Mouse (Mus musculus): ENCODE measurements around the gene Tns3. TPM values are rescaled to one million over a fixed set of nuclear protein-coding genes. Genes with fewer than 3 reads are reported as not detected.

Tns3 gene
- polyA plus RNA-seq, 1 experiment from 2014 or later: 45.3 TPM

DNA sequence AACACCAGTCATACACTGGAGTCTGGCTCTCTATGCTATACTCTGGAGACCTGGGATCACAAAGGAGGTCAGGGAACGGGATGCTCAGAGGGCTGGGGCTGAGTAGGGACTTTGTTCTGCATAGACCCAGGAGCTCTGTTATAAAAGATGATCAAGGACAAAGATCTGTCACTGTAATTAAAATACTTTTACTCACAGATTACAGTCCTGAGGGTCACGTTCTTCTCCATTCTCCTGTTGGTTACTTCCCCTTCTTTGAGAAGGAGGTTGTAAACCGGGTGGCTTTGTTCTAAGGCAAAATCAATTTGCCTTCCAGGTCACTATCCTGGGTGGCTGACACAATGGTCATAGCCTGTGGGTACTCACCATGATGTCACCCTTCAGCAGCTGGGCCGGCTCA, 133.8 kb downstream of the Tns3 start:
- Histone ChIP-seq H3K4me2 (replicated peaks) (no peak overlapping the region), H3K36me3 (peaks cover 91% of the 10 kb centered on the region), H3K4me1 (no peaks in the 10 kb centered on the region), H3K9me3 (no peaks in the 10 kb centered on the region), H3K27ac (no peak overlapping the region), H3K4me3 (no peak overlapping the region), H3K27me3 (no peaks in the 10 kb centered on the region), H3K9ac (no peak overlapping the region)
- WGBS: 76% methylated on average over 4 of the region's 4 CpGs
- no peak for ATAC-seq (ENCODE audit: low FRiP score, low read depth)

DNA sequence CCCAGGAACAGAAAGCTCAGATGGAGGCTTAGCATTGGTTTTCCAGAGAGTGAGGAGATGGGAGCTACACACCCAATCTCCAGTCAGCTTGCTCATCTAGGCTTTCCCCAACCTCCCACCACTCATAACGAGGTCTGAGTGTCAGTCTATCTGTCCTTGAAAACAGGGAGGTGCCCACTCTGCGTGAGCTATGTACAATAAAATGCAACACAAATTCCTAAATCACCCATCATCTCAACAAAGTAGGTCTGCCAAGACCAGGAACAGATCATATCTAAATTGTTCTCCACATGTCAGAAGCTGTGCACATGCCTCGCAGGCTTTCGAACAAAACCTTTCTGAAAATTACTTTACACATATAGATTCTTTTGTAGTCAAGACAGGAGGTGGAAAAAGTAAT, 134.3 kb downstream of the Tns3 start:
- 93% methylated on average over 4 of the region's 4 CpGs for WGBS
- Histone ChIP-seq H3K9ac (no peak overlapping the region), H3K4me2 (replicated peaks) (no peak overlapping the region), H3K27me3 (no peaks in the 10 kb centered on the region), H3K4me1 (no peaks in the 10 kb centered on the region), H3K36me3 (peaks cover 90% of the 10 kb centered on the region), H3K27ac (no peak overlapping the region), H3K4me3 (no peak overlapping the region), H3K9me3 (no peaks in the 10 kb centered on the region)
- no peak for ATAC-seq (ENCODE audit: low FRiP score, low read depth)

DNA sequence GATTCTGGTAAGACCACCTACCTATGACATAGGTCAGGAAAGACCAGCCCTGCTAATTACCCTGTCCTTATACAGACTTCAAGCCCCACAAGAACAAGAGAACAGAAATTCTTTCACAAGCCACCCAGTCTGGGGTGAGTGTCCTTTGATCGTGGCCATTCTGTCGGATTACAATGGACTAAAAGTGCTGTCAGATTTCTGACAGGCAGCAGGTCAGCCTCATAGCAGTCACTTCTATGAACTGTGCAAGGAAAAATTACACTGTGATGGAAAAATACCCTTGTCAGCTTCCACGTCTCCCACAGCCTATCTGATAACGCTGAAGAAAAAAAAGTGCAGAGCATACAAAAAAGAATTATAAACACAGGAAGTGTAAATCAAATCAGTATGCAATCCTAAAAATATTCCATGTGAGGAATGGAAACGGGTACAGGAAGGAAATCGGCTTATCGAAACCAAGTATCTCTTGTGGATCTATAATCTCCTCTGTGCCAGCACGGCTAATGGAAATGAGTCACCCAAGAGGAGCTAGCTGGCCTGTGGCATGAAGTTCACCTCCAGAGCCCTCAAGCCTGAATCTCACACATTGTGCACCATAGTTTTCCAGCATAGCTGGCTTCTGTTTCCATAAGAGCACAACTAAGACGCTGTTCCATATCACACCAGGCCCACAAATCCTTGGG, 138.7 kb downstream of the Tns3 start:
- WGBS: 82% methylated on average over 9 of the region's 9 CpGs
- Histone ChIP-seq H3K4me3 (no peak overlapping the region), H3K9me3 (no peaks in the 10 kb centered on the region), H3K27ac (peak overlapping the region; percentile 10; the same call in 1 of the 2 replicates), H3K4me1 (peaks cover 17% of the 10 kb centered on the region), H3K4me2 (replicated peaks) (no peak overlapping the region), H3K9ac (no peak overlapping the region), H3K36me3 (peaks cover 94% of the 10 kb centered on the region), H3K27me3 (no peaks in the 10 kb centered on the region)
- ATAC-seq (ENCODE audit: low FRiP score, low read depth): no peak

DNA sequence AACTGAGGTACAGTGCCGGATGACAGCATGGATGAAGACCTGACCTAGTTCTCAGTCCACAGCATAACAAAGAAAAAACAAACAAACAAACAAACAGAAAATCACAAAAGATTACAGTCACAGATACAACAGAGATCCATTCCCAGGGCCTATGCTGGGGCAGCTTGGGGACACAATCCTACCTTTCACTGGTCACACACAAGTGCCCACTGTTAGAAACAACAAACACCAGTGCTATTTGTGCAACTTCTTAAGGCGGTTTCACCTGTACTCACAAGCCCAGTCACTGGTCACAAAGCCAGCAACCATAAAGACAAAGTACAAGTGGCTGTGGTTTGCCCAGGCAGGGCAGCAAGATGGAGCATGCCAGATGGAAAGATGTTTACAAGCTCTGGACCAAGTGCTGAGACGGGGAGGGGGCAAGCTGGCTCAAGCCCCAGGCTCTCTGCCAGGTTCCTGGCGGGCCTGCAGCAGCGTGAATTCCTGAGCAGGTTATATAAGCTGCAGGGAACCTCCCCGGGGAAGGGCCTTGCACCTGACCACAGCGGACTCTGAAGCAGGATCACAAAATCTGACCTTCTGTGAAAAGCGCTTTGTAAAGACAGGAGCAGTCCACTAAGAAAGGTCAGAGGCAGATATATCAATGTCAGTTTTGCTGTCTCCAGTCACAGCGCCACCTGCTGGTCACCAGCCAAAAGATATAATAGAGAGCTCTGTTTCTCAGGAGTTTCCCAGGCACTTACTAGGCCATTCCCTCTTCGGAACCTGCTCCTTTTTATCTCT, 140.8 kb downstream of the Tns3 start:
- peaks cover 94% of the 10 kb centered on the region for H3K36me3 ChIP-seq
- 29% methylated on average over 10 of the region's 10 CpGs for WGBS
- peak overlapping the region; percentile 7; the same call in 1 of the 2 replicates for H3K27ac ChIP-seq
- H3K4me3 ChIP-seq: no peak overlapping the region
- H3K27me3 ChIP-seq: no peaks in the 10 kb centered on the region
- H3K9me3 ChIP-seq: no peaks in the 10 kb centered on the region
- peak; percentile 68; the same call in 1 of the 2 replicates for ATAC-seq (ENCODE audit: low FRiP score, low read depth)
- no peak overlapping the region for H3K9ac ChIP-seq
- no peak overlapping the region for H3K4me2 ChIP-seq (replicated peaks)
- H3K4me1 ChIP-seq: peaks cover 17% of the 10 kb centered on the region

DNA sequence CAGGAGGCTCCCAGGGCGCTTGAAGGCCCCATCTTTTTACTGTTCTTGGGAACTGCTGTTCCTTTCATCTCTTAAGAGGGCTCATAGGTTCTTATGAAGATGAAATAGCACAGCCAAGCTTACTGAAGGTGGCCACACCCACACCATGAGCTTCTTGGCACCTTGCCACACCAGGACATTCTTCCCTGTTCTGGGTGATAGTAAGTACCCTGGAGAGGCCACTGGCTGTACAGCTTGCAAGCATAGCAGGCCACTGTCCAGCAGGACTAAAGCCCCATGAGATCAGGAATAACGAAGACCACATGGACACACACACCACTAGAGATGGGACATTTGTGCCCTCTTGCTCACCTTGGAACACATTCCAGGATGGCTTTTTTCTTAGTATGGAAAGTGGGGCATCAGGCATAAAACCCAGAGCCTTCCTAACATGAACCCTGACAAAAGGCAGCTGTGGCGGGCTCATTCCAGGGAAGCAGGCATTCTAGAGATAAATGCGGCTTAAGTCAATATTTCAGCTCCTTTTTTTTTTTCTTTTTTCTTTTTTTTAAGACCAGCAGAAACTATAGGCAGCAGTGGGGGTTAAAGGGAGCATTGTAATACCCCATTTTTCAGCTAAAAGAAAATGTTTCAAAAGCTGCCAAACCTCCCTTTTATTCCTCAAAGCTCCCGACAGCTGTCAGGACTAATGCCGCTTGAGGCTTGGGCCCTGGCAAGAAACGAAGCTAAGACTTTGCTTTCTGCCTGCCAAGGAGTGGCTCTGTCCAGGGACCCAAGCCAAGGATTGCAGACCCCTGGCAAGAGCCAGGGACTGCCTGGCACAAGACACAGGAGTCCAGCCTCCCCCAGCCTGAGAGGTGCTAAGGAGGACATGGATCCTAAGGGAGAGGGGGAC, 150.7 kb downstream of the Tns3 start:
- Histone ChIP-seq H3K36me3 (peaks cover 92% of the 10 kb centered on the region), H3K9ac (no peak overlapping the region), H3K27ac (no peak overlapping the region), H3K9me3 (no peaks in the 10 kb centered on the region), H3K4me2 (replicated peaks) (no peak overlapping the region), H3K4me1 (0 out of 2 replicates have a peak, but pooled peaks cover 6% of the 10 kb centered on the region), H3K4me3 (no peak overlapping the region), H3K27me3 (no peaks in the 10 kb centered on the region)
- no peak; the same call in 1 of the 2 replicates for ATAC-seq (ENCODE audit: low FRiP score, low read depth)
- WGBS: 84% methylated on average over 7 of the region's 7 CpGs

DNA sequence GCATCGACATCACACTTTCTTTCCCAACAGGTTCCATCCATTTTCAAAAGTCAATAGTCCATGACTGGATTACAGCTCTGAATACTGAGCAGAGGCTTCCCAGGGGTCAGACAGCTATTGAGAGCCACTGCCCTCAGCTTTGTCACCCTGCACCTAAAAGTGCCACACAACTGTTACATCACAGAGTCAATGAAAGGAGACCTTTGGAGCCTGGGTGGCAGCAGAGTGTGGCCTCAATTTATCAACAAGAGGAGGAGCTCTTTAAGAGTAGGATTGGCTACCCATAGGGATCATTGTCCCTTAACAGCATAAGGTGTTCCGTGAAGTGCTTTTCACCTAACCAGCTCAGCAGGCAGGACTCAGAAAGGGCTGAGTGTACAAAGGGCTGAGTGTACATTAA, 154.0 kb downstream of the Tns3 start:
- Histone ChIP-seq H3K4me3 (no peak overlapping the region), H3K9ac (no peak overlapping the region), H3K4me1 (0 out of 2 replicates have a peak, but pooled peaks cover 6% of the 10 kb centered on the region), H3K36me3 (peaks cover 92% of the 10 kb centered on the region), H3K4me2 (replicated peaks) (no peak overlapping the region), H3K27ac (no peak overlapping the region), H3K9me3 (no peaks in the 10 kb centered on the region), H3K27me3 (no peaks in the 10 kb centered on the region)
- 69% methylated on average over 2 of the region's 2 CpGs for WGBS
- ATAC-seq (ENCODE audit: low FRiP score, low read depth): no peak

DNA sequence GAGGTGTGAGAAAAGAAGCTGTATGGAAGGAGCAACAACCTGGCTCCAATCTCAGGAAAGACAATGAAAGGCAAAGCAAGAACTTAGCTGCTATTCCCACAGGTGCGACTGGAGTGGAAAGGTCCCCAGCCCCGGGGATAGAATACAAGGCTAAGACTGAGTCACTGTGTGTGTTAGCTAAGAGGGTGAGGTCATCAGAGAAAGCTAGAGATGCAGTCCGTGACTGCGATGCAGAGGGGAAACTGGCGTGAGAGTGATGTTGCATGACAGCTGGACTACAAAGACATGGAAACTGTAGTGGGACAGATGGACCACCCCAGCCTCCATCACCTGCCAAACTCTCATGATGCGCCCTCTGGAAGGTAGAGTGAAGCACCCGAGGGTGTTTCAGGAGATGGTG, 154.7 kb downstream of the Tns3 start:
- peaks cover 96% of the 10 kb centered on the region for H3K36me3 ChIP-seq
- ATAC-seq (ENCODE audit: low FRiP score, low read depth): no peak
- H3K9ac ChIP-seq: no peak overlapping the region
- 76% methylated on average over 7 of the region's 7 CpGs for WGBS
- H3K27me3 ChIP-seq: no peaks in the 10 kb centered on the region
- H3K4me3 ChIP-seq: no peak overlapping the region
- H3K4me1 ChIP-seq: 0 out of 2 replicates have a peak, but pooled peaks cover 10% of the 10 kb centered on the region
- no peak overlapping the region for H3K27ac ChIP-seq
- no peak overlapping the region for H3K4me2 ChIP-seq (replicated peaks)
- no peaks in the 10 kb centered on the region for H3K9me3 ChIP-seq

DNA sequence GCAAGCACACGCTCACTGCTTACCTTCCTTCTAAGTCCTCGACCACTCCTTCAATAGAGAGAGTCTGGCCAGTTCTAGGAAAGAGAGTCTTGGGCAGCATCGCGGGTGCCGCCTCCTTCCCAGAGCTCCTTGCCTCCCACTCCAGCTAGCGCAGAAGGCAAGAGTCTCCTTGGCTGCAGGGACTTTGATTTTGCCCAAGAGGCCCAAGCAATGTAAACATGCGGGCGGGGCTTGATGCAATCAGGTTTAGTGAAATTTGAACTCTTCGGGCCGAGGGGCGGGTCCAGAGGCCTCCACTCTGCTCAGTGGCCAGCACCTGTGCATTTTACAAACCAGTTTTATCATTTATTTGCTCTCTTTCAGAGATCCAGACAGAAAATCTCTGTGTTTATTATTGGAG, 160.6 kb downstream of the Tns3 start:
- WGBS: 25% methylated on average over 11 of the region's 11 CpGs
- 0 out of 2 replicates have a peak, but pooled peaks have one; percentile 24 for ATAC-seq (ENCODE audit: low FRiP score, low read depth)
- peaks cover 15% of the 10 kb centered on the region; the same call in 1 of the 2 replicates for H3K4me1 ChIP-seq
- no peak overlapping the region for H3K4me3 ChIP-seq
- H3K9me3 ChIP-seq: no peaks in the 10 kb centered on the region
- no peak overlapping the region for H3K4me2 ChIP-seq (replicated peaks)
- H3K9ac ChIP-seq: no peak overlapping the region
- no peak overlapping the region for H3K27ac ChIP-seq
- H3K36me3 ChIP-seq: peaks cover 97% of the 10 kb centered on the region
- no peaks in the 10 kb centered on the region for H3K27me3 ChIP-seq

DNA sequence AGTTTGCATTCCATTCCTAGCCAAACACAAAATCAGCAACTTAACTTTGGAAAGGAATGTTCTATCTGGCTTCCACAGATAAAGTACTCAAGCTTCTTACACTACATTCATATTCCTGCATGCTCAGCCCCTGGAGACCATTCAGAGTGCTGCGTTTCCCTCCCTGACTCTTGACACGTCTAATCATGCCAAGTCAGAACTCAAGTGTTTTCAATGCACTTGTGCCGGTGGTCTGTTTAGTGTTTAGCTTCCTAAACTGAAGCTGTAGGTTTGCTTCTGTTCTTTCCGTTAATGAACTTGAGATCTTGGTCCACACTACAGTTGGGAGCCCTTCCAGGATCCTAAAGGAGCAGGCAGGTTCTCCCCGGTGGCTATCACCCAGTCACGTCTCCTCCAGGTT, 163.5 kb downstream of the Tns3 start:
- peaks cover 36% of the 10 kb centered on the region for H3K4me1 ChIP-seq
- H3K9me3 ChIP-seq: no peaks in the 10 kb centered on the region
- no peak overlapping the region for H3K27ac ChIP-seq
- no peak overlapping the region for H3K9ac ChIP-seq
- peaks cover 92% of the 10 kb centered on the region for H3K36me3 ChIP-seq
- H3K4me2 ChIP-seq (replicated peaks): no peak overlapping the region
- no peaks in the 10 kb centered on the region for H3K27me3 ChIP-seq
- H3K4me3 ChIP-seq: no peak overlapping the region
- WGBS: 87% methylated on average over 6 of the region's 6 CpGs
- ATAC-seq (ENCODE audit: low FRiP score, low read depth): no peak

DNA sequence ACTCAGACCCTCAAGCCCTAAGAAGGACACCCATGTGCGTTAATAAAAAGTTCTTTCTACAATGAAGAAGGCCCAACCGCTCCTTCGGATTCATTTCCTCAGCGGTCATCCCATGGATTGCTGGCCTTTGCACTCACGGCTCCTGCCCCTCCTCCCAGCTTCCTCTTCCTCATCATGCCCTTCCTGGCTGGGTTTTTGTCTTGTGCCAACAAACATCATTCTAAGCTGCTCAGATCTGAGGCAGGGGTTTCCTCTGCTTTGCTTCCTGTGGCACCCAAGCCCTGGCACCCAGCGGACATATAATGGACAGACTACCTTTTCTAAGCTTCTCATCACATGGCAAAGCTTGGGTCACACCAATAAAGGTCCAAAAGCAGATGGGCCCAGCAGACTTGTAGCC, 167.2 kb downstream of the Tns3 start:
- Histone ChIP-seq H3K27me3 (no peaks in the 10 kb centered on the region), H3K9me3 (no peaks in the 10 kb centered on the region), H3K36me3 (peaks cover 90% of the 10 kb centered on the region), H3K4me2 (replicated peaks) (no peak overlapping the region), H3K4me1 (peaks cover 33% of the 10 kb centered on the region), H3K9ac (no peak overlapping the region), H3K4me3 (no peak overlapping the region), H3K27ac (peak overlapping the region; percentile 61; the same call in 1 of the 2 replicates)
- 81% methylated on average over 6 of the region's 6 CpGs for WGBS
- ATAC-seq (ENCODE audit: low FRiP score, low read depth): no peak

DNA sequence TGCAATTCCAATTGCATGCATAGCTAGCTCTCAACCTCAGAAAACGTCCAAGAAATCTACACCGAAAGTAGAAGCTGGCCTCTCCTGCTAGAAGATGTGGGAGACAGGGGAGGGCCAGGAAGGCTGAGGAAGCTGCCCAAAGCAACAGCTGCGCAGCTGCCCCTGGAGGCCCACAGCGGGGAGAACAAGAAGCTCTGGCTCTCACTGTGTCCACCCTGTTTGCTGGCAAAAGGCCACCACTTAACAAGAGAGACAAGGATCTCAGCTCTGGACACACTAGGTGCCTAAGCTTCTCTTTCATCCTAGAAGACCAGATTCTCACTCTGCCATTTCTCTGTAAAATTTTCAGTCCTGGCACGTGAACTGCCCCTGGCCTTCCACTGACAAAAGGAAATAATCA, 167.6 kb downstream of the Tns3 start:
- H3K27ac ChIP-seq: peak overlapping the region; percentile 61; the same call in 1 of the 2 replicates
- H3K9ac ChIP-seq: no peak overlapping the region
- peaks cover 33% of the 10 kb centered on the region for H3K4me1 ChIP-seq
- no peaks in the 10 kb centered on the region for H3K9me3 ChIP-seq
- peak; percentile 52; the same call in 1 of the 2 replicates for ATAC-seq (ENCODE audit: low FRiP score, low read depth)
- H3K27me3 ChIP-seq: no peaks in the 10 kb centered on the region
- H3K4me2 ChIP-seq (replicated peaks): no peak overlapping the region
- WGBS: 43% methylated on average over 5 of the region's 5 CpGs
- H3K36me3 ChIP-seq: peaks cover 90% of the 10 kb centered on the region
- no peak overlapping the region for H3K4me3 ChIP-seq
